Mouse (Mus musculus) erythroid progenitor cell, adult 5-6 weeks (primary cell): ENCODE data around the gene Cbx3. TPM values are rescaled to one million over a fixed set of nuclear protein-coding genes. Genes with fewer than 3 reads are reported as not detected.

Source experiments
- ATAC-seq: replicated peaks from 2 replicates; pipeline ENCODE4 v1.8.0; 2016; ENCODE audit warnings: moderate number of reproducible peaks, mild to moderate bottlenecking, moderate TSS enrichment, inconsistent platforms; ENCODE audit not compliant: poor library complexity, low FRiP score, severe bottlenecking
- total RNA-seq, 2 experiments: library from RNA; stranded (forward) in 1 of 2; stranded (reverse) in 1 of 2; fragments of 150-400 nt in 1 of 2; fragments of 186-747, 209-891 nt in 1 of 2; gene quantifications; 2 replicates each; pipeline versions ENCODE4 v1.2.3 to v1.2.4; 2015 to 2017; ENCODE audit warnings: low replicate concordance in 2 of 2

Gene Cbx3
- total RNA-seq, 2 experiments from 2014 or later, result 309 to 350 TPM

- no peak for ATAC-seq
Observed at GRCm38 (mm10) chr6:51513745-51514144, 43.6 kb downstream of the Cbx3 start.

- no peak for ATAC-seq
Observed at GRCm38 (mm10) chr6:51514860-51515259, 44.7 kb downstream of the Cbx3 start.

GRCm38 (mm10) chr6:51523310-51523709 lies 53.1 kb downstream of the Cbx3 start:
- ATAC-seq, result no peak

GRCm38 (mm10) chr6:51523807-51524320 lies 53.7 kb downstream of the Cbx3 start, which contains the start of gene Snx10:
TSS of gene Snx10 (plus strand) at chr6:51523901.
- no peak for ATAC-seq

GRCm38 (mm10) chr6:51524321-51524931 lies 54.3 kb downstream of the Cbx3 start:
- ATAC-seq, result no peak

- no peak for ATAC-seq
Observed at GRCm38 (mm10) chr6:51525001-51525400, 54.8 kb downstream of the Cbx3 start.

- no peak for ATAC-seq
Observed at GRCm38 (mm10) chr6:51529457-51529856, 59.3 kb downstream of the Cbx3 start.

Other genes with a start within 250 kb of the Cbx3 start
- 1.4 TPM in 1 of 2 replicates, not detected in the other for gene Nfe2l3, start 37.7 kb upstream of the Cbx3 start, total RNA-seq (2015; ENCODE audit: low replicate concordance)
- 0.51 TPM in 1 of 2 replicates, not detected in the other for gene Nfe2l3, start 37.7 kb upstream of the Cbx3 start, total RNA-seq (2017; ENCODE audit: low replicate concordance)
- gene Hnrnpa2b1, start 466 bp upstream of the Cbx3 start, total RNA-seq (2015; ENCODE audit: low replicate concordance), result 1,450 and 1,811 TPM in 2 replicates
- gene Hnrnpa2b1, start 466 bp upstream of the Cbx3 start, total RNA-seq (2017; ENCODE audit: low replicate concordance), result 1,487 and 2,530 TPM in 2 replicates
- gene Snx10, start 53.5 kb downstream of the Cbx3 start, total RNA-seq (2015; ENCODE audit: low replicate concordance), result 9.7 and 21.4 TPM in 2 replicates
- gene Snx10, start 53.5 kb downstream of the Cbx3 start, total RNA-seq (2017; ENCODE audit: low replicate concordance), result 12.0 and 13.5 TPM in 2 replicates